Mouse (Mus musculus) neural tube, embryonic 13.5 days (tissue): ENCODE measurements at regions not wholly inside any gene's neighbourhood (a gene's known extent, or its start where the extent isn't known, plus 50 kb on each side); places are given as distances from the start of the nearest gene placed in this dataset.

Source experiments
- ATAC-seq: fragments of 200-750 bp; cut with Nextera tagmentation; 2 replicates; pipeline ENCODE4 v1.8.0; 2017; ENCODE audit warnings: low read depth, mild to moderate bottlenecking, moderate TSS enrichment, moderate library complexity
- H3K27ac ChIP-seq: fragments of 300-500 bp; sonication (generic); replicated peaks from 2 replicates; pipeline ENCODE4 v1.5.1; 2015; ENCODE audit warnings: moderate library complexity, mild to moderate bottlenecking, inconsistent platforms
- H3K27me3 ChIP-seq: fragments of 300-500 bp; sonication (generic); 2 replicates; pipeline ENCODE4 v1.6.1; 2015; ENCODE audit warnings: mild to moderate bottlenecking, inconsistent platforms
- H3K36me3 ChIP-seq: fragments of 300-500 bp; sonication (generic); 2 replicates; pipeline ENCODE4 v1.6.1; 2015; ENCODE audit warnings: mild to moderate bottlenecking, inconsistent platforms
- H3K4me1 ChIP-seq: fragments of 300-500 bp; sonication (generic); replicated peaks from 2 replicates; pipeline ENCODE4 v1.6.1; 2015; ENCODE audit warnings: inconsistent platforms
- H3K4me2 ChIP-seq: fragments of 300-500 bp; sonication (generic); 2 replicates; pipeline ENCODE4 v1.6.1; 2015; ENCODE audit warnings: inconsistent platforms, mild to moderate bottlenecking, moderate library complexity
- H3K4me3 ChIP-seq: fragments of 300-500 bp; sonication (generic); 2 replicates; pipeline ENCODE4 v1.5.1; 2015; ENCODE audit warnings: mild to moderate bottlenecking, inconsistent platforms
- H3K9ac ChIP-seq: fragments of 300-500 bp; sonication (generic); 2 replicates; pipeline ENCODE4 v1.6.1; 2015; ENCODE audit warnings: moderate library complexity, mild to moderate bottlenecking, inconsistent platforms
- H3K9me3 ChIP-seq: fragments of 300-500 bp; sonication (generic); 2 replicates; pipeline ENCODE4 v1.6.1; 2016; ENCODE audit warnings: inconsistent platforms
- WGBS: fragments of 180-500 bp; shearing (Covaris S2); methylation state at CpG from one replicate; pipeline ENCODE4 v1.1.7; 2015; 5-methylcytosine and 5-hydroxymethylcytosine counted together

DNA sequence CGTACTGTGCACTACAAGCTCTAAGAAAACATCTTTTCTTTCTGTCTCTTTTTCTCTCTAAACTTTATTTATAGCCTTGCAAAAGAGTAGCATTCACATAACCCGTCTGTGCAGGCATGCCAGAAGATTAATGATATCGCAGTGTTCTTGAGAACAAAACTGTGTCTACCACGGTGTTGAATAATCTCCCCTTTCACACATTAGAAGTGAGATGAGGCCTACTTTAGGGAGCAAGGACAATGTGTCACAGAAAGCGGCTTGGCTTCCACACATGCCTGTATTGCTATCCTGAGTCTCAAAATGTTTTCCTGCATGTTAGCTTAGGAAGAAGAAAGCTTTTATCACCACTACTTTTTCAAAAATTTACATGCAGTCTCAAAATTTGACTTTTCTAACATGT is 170.1 kb upstream of the Mef2c start:
- no peaks in the 10 kb centered on the region for H3K36me3 ChIP-seq
- no peak overlapping the region for H3K4me3 ChIP-seq
- 7% methylated on average over 5 of the region's 5 CpGs for WGBS
- H3K4me1 ChIP-seq: peaks cover 11% of the 10 kb centered on the region
- H3K9me3 ChIP-seq: no peaks in the 10 kb centered on the region
- peak; percentile 23; the same call in 1 of the 2 replicates for ATAC-seq
- H3K9ac ChIP-seq: no peak overlapping the region
- H3K4me2 ChIP-seq: no peak overlapping the region
- H3K27ac ChIP-seq: no peak overlapping the region
- no peaks in the 10 kb centered on the region for H3K27me3 ChIP-seq

DNA sequence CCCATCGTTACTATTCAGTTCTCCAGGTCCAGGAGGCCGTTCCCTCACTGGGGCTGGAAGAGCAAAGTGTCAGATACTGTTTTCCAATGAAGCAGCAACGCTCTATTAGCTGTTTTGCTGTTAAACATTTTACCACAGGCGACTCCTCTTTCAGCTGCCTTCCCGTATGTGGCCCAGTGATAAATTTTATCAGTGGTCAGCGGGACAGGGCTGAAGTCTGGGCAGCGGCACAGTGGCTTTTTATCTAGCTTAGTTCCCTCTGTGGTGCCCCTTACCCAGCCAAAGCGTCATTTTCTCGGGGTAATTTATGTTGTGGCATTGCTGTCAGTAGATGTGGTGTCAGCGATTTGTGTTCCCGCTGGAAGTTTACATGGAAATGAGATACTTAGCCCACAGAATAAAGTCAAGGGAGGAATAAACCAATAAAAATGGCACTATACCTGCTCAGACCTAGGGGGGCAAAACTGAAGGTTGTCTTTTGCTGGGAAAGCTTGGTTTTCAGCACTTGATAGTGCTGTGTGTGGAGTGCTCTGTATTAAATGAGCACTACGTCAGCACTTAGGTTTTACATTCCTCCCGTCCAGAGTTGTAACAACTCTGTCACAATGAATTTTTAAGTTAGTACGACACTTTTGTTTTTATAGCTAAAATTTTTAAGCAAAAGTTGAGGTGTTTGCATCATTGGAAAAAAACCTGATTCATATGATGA is 159.1 kb upstream of the Mef2c start:
- ATAC-seq: no peak
- WGBS: 55% methylated on average over 14 of the region's 14 CpGs
- no peaks in the 10 kb centered on the region for H3K36me3 ChIP-seq
- H3K4me3 ChIP-seq: no peak overlapping the region
- no peak overlapping the region for H3K4me2 ChIP-seq
- no peak overlapping the region for H3K27ac ChIP-seq
- H3K4me1 ChIP-seq: peaks cover 4% of the 10 kb centered on the region; the same call in 1 of the 2 replicates
- no peaks in the 10 kb centered on the region for H3K9me3 ChIP-seq
- H3K27me3 ChIP-seq: no peaks in the 10 kb centered on the region
- H3K9ac ChIP-seq: no peak overlapping the region

DNA sequence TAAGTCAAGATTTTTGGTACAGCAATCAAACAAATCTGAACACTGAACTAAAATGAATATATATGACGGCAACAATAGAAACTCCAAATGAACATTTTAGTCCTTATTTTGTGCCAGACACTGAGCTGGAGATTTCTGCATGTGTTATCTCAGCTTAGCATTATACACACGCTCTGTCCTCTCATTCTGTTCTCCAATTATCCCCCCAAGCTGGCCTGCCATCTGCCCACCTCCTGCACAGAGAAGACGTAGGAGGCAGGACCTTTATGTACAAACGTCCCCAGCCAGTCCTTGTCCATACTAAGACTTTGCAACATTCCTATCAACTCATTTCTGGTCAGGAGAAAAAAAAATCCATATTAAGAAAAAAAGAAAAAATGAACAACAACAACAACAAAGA is 148.5 kb upstream of the Mef2c start:
- Histone ChIP-seq H3K27ac (no peak overlapping the region), H3K9me3 (no peaks in the 10 kb centered on the region), H3K4me1 (no peaks in the 10 kb centered on the region), H3K4me2 (no peak overlapping the region), H3K27me3 (no peaks in the 10 kb centered on the region), H3K36me3 (no peaks in the 10 kb centered on the region), H3K9ac (no peak overlapping the region), H3K4me3 (no peak overlapping the region)
- no peak for ATAC-seq
- WGBS: 83% methylated on average over 4 of the region's 4 CpGs

DNA sequence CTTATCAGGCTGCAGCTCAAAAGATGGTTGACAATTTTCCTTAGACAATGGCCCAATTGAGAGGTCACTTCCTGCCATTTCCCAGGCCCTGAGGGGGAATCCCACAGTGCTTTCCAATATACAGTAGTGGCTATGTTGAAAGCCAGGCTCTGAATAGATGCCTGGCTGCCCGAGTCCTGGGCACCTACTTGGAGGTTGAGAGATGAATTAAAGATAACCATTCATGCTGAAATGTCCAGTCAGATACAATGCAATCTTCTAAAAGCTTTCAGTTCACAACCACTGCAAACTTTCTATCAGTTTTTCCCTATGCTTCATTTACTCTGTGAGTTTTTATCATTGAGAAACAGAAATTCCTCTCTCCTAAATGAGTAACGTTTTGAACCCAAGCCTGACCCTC is 143.3 kb upstream of the Mef2c start:
- WGBS: 45% methylated on average over 2 of the region's 2 CpGs
- ATAC-seq: no peak
- Histone ChIP-seq H3K9me3 (no peaks in the 10 kb centered on the region), H3K4me1 (no peaks in the 10 kb centered on the region), H3K9ac (no peak overlapping the region), H3K4me3 (no peak overlapping the region), H3K4me2 (no peak overlapping the region), H3K27ac (no peak overlapping the region), H3K36me3 (no peaks in the 10 kb centered on the region), H3K27me3 (no peaks in the 10 kb centered on the region)

DNA sequence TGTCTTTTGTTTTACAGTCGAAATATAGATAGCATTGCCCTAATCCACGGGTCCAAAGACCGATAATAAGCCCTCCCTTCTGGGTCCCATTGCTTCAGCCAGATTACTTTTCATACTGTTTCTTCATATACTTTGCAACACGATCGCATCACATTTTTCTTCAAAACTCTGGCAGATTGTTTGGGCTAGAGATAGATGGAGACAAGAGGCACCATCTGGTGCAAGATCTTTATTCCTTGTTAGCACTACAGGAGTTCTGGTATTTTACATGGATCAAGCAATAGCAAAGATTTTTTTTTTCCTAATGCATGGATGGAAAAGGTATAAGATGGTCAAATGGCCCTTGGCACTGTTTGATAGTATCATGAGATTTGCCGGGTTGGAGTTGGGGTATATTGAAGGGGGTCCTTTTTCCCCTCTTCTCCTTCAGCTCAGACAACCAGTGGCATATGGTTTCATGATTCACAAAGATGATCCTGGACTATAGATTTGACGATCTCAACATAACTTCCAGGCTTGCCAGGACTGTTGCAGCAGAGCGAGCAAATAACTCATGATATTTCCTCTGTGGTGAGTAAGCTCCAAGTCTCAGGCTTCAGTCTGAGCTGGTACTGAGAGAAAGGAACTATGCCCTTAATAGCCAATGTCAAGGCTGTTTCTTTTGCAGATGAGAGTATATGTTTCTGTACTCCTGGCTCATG is 127.6 kb upstream of the Mef2c start:
- no peaks in the 10 kb centered on the region for H3K27me3 ChIP-seq
- H3K9me3 ChIP-seq: no peaks in the 10 kb centered on the region
- H3K4me3 ChIP-seq: no peak overlapping the region
- no peak overlapping the region for H3K9ac ChIP-seq
- no peak for ATAC-seq
- 93% methylated on average over 8 of the region's 8 CpGs for WGBS
- no peak overlapping the region for H3K27ac ChIP-seq
- no peaks in the 10 kb centered on the region for H3K36me3 ChIP-seq
- H3K4me2 ChIP-seq: no peak overlapping the region
- H3K4me1 ChIP-seq: 0 out of 2 replicates have a peak, but pooled peaks cover 3% of the 10 kb centered on the region

DNA sequence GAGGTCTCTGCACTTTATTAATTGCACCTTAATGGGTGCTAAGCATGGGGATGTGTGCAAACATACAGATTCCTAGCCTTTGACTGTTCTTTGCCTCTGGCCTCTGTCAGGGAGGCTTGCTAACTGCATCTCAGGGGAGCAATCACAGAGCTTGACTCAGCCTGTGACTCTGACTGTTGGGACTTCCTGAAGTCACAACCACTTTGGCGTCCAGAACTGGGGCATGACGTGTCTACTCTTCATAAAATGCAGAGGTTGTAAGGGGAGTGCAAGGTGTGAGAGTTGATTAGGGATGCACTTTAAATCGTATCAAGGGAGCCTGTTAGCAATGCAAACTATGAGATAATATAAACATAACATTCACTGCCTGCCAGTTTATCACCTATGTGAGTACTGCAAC is 125.2 kb upstream of the Mef2c start:
- no peak overlapping the region for H3K9ac ChIP-seq
- H3K4me3 ChIP-seq: no peak overlapping the region
- 45% methylated on average over 3 of the region's 3 CpGs for WGBS
- H3K4me2 ChIP-seq: no peak overlapping the region
- no peaks in the 10 kb centered on the region for H3K9me3 ChIP-seq
- no peak for ATAC-seq
- H3K36me3 ChIP-seq: no peaks in the 10 kb centered on the region
- H3K4me1 ChIP-seq: 0 out of 2 replicates have a peak, but pooled peaks cover 3% of the 10 kb centered on the region
- H3K27ac ChIP-seq: no peak overlapping the region
- no peaks in the 10 kb centered on the region for H3K27me3 ChIP-seq

DNA sequence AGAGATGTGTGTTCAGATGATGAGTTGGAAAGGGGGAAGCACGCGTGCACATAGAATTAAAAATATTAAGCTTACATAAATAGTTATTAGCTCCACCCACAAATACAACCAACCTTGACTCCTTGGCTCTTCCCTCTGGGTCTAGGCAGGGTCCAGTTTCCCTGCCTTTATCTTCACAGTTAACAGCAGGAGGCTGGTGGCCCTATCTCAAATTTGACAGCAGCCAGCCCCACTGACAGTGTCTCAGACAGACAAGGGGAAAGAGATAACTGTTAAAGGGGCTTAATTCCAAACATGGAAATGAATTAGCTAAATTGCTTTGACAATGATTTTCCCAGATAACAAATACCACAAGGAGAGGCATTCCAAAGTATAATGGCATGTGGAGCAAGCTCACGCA is 121.2 kb upstream of the Mef2c start:
- WGBS: 95% methylated on average over 3 of the region's 3 CpGs
- ATAC-seq: no peak
- H3K4me2 ChIP-seq: no peak overlapping the region

DNA sequence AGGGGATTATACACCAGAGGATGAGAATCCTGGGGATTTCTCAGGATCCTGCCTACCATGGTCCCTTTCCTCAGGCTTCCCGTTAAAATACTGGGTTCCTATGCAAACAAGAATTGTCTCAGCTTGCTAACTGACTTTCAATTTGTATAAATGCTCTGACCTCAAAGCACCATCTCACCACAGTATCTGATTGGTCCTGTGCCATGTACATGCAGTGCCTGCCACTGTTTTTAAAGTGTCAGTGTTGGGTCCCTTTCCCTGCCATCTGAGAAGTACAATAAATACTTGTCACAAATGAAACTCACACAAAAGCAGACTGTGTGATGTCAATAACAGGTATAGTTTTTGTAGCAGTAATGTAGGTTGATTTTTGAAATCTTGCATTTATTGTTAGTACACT is 109.1 kb upstream of the Mef2c start:
- ATAC-seq: no peak
- Histone ChIP-seq H3K4me2 (no peak overlapping the region), H3K4me1 (no peaks in the 10 kb centered on the region), H3K36me3 (no peaks in the 10 kb centered on the region), H3K9ac (no peak overlapping the region), H3K4me3 (no peak overlapping the region), H3K27ac (no peak overlapping the region), H3K27me3 (no peaks in the 10 kb centered on the region), H3K9me3 (no peaks in the 10 kb centered on the region)
- WGBS: 85% methylated on average over 1 of the region's 1 CpGs

More for the DNA sequence above, 121.2 kb upstream of the Mef2c start:
- Histone ChIP-seq H3K9ac (no peak overlapping the region), H3K4me1 (0 out of 2 replicates have a peak, but pooled peaks cover 3% of the 10 kb centered on the region), H3K27ac (no peak overlapping the region), H3K27me3 (no peaks in the 10 kb centered on the region), H3K36me3 (no peaks in the 10 kb centered on the region), H3K4me3 (no peak overlapping the region), H3K9me3 (no peaks in the 10 kb centered on the region)

DNA sequence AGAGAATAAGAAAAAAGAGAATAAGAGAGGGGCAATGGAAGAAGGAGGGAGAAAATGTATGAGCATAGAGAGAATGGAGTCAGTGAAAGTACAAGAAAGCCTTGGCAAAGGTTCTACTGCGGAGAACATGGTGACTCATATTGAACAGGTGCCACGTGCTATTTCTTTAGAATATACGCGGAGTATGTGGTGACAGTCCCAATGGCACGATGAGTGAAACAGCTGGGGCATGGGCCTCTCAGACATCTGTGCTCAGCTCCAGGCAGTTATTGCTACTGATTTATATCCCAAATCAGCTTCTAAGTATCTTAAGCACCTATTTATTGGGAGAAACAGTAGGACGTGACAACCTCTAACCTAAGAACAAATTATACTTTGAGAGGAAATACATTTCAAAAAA is 104.5 kb upstream of the Mef2c start:
- no peaks in the 10 kb centered on the region for H3K27me3 ChIP-seq
- H3K4me1 ChIP-seq: no peaks in the 10 kb centered on the region
- no peak overlapping the region for H3K4me2 ChIP-seq
- ATAC-seq: no peak
- H3K36me3 ChIP-seq: no peaks in the 10 kb centered on the region
- 80% methylated on average over 6 of the region's 6 CpGs for WGBS
- H3K27ac ChIP-seq: no peak overlapping the region
- H3K9me3 ChIP-seq: no peaks in the 10 kb centered on the region
- H3K9ac ChIP-seq: no peak overlapping the region
- no peak overlapping the region for H3K4me3 ChIP-seq

DNA sequence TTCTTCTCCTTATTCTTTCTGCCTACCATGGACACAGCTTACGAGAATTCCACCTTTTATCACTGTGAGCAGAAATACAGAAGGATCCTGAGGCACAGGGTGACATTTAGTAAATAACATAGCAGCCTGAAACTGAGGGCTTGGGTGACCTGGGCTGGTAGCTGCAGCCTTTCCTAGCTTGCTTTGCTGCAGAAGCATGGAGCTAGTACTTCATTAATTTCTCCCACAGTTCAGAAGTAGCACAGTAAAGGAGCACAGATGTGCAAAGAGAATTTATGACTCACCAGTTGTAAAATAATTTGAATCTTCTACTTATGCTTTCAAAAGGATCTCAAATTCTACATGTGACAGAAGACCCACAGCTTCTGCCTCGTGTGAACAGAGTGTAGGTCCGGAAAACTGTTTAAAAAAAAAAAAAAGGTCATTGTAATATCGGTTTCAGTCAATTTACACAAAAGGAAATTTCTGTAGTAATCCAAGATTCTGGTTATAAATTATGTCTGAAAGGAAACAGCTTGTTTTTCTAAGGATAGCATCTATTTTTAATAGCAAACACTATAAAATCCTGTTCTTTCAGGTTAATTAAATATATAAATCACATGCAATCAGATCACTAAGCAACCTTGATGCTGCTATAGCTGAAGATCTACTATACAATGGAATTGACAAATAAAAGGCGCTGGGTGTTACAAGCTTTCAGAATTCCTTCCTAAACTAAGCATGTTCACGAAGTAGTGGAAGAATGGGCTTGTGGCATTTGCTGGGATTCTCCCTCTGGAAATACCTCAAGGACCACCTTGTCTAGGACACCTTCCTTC is 64.0 kb upstream of the Mef2c start:
- H3K36me3 ChIP-seq: no peaks in the 10 kb centered on the region
- no peak overlapping the region for H3K4me2 ChIP-seq
- no peak overlapping the region for H3K9ac ChIP-seq
- no peaks in the 10 kb centered on the region for H3K4me1 ChIP-seq
- no peak overlapping the region for H3K27ac ChIP-seq
- no peaks in the 10 kb centered on the region for H3K27me3 ChIP-seq
- 78% methylated on average over 6 of the region's 6 CpGs for WGBS
- H3K4me3 ChIP-seq: no peak overlapping the region
- no peak for ATAC-seq
- H3K9me3 ChIP-seq: no peaks in the 10 kb centered on the region

DNA sequence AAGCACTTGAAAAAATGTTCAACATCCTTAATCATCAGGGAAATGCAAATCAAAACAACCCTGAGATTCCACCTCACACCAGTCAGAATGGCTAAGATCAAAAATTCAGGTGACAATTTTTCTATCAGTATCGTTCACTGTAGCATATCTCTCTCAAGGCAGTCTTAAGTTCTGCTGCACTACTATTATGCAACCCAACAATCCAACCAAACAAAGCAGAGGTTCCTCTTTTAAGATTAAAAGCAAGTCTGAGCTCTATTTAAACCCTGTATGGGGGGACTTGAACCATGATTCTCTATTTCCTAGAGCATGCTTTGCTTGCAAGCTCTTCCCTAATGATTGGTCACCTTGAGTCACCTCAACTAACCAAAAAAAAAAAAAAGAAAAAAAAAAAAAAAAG is 59.6 kb upstream of the Mef2c start:
- 89% methylated on average over 1 of the region's 1 CpGs for WGBS
- H3K36me3 ChIP-seq: no peaks in the 10 kb centered on the region
- no peak overlapping the region for H3K4me2 ChIP-seq
- no peak for ATAC-seq
- H3K27me3 ChIP-seq: no peaks in the 10 kb centered on the region
- no peaks in the 10 kb centered on the region for H3K4me1 ChIP-seq
- H3K27ac ChIP-seq: no peak overlapping the region
- no peaks in the 10 kb centered on the region for H3K9me3 ChIP-seq
- no peak overlapping the region for H3K9ac ChIP-seq
- H3K4me3 ChIP-seq: no peak overlapping the region

DNA sequence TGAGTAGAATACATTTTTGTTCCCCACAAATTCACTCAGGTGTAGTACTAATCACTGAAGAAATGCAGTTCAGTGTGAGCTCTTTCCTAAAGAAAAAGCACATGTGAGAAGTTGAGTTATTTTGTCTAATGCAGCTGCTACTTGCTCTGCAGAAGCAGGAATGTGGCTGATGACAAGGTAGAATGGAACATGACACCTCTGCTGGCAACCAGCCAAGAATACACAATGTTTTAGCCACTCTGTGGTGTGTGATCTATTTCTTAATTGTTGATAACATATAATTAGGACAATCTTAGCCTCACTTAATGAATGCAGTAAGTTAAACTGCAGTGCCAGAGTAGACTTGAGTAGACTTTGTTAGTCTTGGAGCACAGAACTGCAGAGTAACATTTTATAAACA is 53.0 kb upstream of the Mef2c start:
- Histone ChIP-seq H3K27me3 (no peaks in the 10 kb centered on the region), H3K9ac (no peak overlapping the region), H3K4me2 (no peak overlapping the region), H3K4me1 (no peaks in the 10 kb centered on the region), H3K9me3 (no peaks in the 10 kb centered on the region), H3K27ac (no peak overlapping the region), H3K36me3 (no peaks in the 10 kb centered on the region), H3K4me3 (no peak overlapping the region)
- no peak for ATAC-seq
